Mouse (Mus musculus): ENCODE measurements around the gene Radil.

The Radil gene

DNA sequence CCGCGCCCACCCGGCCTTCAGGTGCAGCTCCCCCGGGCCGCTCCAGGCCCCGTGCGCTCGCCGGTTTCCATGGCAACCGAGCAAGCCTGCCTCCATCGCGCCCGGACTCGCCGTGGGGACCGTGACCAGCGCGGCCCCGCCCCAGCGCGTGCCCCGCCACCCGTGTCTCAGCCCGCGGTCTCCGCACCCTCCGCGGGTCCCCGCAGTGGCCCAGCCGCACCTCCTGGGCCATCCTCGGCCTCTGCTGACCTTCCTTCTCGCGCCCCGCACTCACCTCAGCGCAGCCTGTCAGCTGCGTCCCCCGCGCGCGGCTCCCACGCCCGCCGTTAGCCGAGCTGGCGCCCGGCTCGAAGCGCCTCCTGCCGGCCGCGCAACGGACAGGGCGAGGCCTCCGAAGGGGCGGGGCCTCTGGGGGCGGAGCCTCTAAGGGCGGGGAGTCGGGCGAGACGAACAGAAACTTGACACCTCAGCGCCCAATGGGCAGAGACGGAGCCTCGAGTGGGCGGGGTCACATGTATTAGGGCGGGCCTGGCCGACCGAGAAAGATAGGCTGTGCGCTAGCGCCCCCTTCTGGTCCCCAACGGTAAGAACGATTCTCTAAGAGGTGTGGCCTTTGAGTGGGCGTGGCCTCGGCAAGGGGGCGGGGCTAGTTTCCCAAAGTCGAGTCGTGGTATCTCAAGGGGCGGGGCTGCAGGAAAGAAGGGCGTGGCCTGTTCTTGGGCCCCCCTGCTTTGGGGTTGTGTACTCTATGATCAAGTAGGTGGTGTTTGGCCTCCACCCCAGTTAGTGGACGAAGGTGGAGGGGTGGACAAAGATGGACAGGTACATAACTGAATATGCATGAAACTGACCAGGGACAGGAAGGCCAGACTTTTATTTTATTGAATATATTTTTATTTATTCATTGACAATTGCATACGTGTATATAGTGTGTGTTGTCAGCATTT lies at the start of gene Radil:
Radil (minus strand) TSS at position 393 of the 947 bp plus-strand sequence.
- peak; percentile 98 for DNase-seq (ENCODE audit: low spot score in 2 of 2)

- no peak for DNase-seq (ENCODE audit: low spot score in 2 of 2)
Measured at GRCm38 (mm10) chr5:142597648-142598390, 46.9 kb upstream of the Radil start.

DNA sequence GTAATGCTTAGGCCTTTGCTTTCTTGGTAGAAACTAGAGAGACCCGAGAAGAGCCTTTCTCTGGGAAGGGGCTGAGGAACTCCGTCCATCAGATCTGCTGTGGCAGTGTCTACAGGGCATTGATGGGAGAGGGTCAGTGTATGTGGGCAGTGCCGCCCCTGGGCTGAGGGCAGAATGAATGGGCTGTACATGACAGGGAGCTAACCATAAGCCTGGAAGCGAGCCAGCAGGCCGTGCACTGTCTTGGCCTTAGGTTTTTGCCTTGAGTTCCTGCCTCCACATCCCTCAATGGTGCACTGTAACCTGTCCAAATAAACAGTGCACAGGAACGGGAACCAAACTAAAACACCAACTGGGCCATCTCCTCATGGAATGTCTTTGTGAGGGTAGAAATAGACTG lies 45.8 kb upstream of the Radil start:
- DNase-seq (ENCODE audit: low spot score in 2 of 2), result no peak

DNA sequence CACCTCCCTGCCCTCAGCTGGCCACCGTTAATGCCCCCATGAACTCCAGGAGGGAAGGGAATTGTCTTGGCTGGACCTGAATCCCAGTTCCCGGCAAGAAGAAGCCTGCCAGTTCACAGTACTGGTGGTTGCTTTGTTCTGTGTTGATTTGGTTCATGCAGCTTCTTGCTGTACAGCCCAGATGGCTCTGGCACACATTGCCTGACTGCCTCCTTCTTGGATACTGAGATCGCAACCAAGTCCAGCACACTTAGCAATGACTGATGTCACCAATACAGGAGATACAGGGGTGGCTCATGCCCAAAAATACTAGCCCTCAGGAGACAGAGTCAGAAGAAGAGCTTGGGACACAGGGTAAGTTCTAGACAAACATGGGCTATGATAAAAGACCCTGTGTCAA lies 44.8 kb upstream of the Radil start:
- DNase-seq (ENCODE audit: low spot score in 2 of 2), result no peak

DNA sequence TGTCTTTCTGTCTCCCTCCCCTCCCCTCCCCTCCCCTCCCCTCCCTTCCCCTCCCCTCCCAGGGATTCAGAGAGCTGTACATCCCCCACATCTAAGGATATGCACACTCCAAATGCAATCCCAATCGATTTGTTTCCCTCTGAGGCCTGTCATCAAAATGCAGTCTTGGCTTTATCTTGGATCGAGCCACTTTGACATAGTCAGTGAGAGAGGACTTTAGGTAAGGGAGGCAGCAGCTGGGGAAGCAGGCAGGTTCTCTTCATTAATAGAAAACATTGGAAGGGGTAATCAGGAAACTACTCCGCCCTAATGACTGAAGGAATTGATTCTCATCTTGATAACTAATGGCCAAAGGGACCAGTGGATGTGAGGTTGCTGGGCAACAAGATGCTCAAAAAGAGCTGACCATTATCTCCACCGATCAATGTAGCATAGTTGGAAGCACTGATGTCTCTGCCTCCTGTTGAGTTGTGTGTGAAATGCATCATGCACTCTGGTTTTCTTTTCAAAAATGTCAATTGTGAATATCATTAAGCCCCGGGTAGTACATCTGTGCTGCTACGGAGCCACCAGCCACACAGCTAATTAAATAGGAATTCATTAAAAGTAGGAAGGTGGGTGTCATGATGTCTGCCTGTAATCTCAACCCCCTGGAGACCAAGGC lies 40.2 kb upstream of the Radil start:
- no peak for DNase-seq (ENCODE audit: low spot score in 2 of 2)

DNA sequence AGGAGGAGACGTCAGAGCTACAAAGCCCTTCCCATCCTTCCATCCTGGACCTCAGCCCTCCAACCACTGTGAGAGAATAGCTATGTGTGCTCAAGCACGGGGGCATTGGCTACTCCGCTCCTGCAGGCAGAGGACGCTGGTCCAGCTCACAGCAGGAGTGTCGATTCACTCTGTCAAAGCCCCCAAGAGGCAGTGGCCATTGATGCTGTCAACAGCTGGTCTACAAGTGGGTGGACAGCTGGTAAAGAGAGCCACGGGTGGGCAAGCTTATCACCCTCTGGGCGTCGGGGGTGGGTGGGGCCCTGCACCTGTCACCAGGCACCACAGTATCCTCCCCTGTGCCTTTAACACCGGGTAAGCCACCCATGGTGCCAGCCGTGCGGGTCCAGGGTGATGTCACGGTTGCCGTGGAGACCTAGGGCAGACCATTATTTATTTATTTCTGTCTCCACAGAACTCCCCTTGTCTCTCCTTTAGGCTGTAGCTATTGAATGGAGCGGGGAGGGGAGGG lies 32.8 kb upstream of the Radil start:
- DNase-seq (ENCODE audit: low spot score in 2 of 2), result peak in 1 of 2 experiments; percentile 43

- peak; percentile 59 to 62 for DNase-seq (ENCODE audit: low spot score in 2 of 2)
Measured at GRCm38 (mm10) chr5:142581517-142581916, 30.6 kb upstream of the Radil start.

DNA sequence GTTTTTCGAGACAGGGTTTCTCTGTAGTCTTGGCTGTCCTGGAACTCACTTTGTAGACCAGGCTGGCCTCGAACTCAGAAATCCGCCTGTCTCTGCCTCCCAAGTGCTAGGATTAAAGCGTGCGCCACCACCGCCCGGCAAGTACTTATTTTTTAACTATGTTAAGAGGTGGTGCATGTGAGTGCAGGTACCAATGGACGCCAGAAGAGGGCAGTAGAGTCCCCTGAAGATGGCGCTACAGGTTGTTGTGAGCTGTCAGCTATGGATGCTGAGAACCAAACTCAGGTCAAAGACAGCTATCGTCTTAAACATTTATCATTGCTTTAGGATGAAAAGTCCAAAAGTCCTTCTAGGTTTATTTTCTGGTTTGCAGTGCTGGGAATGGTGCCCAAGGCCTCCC lies 27.3 kb upstream of the Radil start:
- DNase-seq (ENCODE audit: low spot score in 2 of 2), result no peak

- DNase-seq (ENCODE audit: low spot score in 2 of 2), result no peak
Measured at GRCm38 (mm10) chr5:142576832-142577231, 25.9 kb upstream of the Radil start.

GRCm38 (mm10) chr5:142574323-142575057 lies 23.6 kb upstream of the Radil start:
- DNase-seq (ENCODE audit: low spot score in 2 of 2), result no peak

GRCm38 (mm10) chr5:142564606-142565005 lies 13.7 kb upstream of the Radil start:
- DNase-seq (ENCODE audit: low spot score in 2 of 2), result no peak

GRCm38 (mm10) chr5:142560261-142560660 lies 9.4 kb upstream of the Radil start:
- no peak for DNase-seq (ENCODE audit: low spot score in 2 of 2)

DNA sequence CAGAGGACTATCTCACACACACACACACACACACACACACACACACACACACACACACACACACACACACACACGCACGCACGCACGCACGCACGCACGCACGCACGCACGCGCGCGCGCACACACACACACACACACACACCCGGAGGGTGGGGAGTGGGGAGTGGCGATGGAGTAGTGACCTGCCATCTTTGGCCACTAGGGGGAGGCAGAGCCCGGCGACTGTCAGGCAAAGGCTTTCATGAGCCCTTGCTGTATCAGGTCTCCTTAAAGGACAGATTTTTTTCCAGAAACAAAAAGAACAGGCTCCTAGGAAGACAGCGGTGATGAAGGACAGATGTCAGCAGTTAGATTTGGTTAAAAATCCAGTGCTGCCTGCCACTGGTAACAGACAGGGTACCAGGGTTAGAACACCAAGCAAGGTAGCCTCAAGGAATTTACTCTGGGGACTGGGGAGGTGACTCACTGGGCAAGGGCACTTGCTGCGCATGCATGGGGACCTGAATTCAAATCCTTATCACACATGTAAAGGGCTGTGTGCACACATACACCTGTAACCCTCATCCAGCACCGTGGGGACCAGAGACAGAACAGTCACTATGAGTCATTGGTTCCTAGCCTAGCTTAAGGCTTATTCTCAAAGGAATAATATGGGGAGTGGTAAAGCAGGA lies 6.6 kb upstream of the Radil start:
- DNase-seq (ENCODE audit: low spot score in 2 of 2), result peak; percentile 81 to 86

GRCm38 (mm10) chr5:142556721-142557120 lies 5.8 kb upstream of the Radil start:
- DNase-seq (ENCODE audit: low spot score in 2 of 2), result no peak

- DNase-seq (ENCODE audit: low spot score in 2 of 2), result no peak
Measured at GRCm38 (mm10) chr5:142555866-142556265, 5.0 kb upstream of the Radil start.

DNA sequence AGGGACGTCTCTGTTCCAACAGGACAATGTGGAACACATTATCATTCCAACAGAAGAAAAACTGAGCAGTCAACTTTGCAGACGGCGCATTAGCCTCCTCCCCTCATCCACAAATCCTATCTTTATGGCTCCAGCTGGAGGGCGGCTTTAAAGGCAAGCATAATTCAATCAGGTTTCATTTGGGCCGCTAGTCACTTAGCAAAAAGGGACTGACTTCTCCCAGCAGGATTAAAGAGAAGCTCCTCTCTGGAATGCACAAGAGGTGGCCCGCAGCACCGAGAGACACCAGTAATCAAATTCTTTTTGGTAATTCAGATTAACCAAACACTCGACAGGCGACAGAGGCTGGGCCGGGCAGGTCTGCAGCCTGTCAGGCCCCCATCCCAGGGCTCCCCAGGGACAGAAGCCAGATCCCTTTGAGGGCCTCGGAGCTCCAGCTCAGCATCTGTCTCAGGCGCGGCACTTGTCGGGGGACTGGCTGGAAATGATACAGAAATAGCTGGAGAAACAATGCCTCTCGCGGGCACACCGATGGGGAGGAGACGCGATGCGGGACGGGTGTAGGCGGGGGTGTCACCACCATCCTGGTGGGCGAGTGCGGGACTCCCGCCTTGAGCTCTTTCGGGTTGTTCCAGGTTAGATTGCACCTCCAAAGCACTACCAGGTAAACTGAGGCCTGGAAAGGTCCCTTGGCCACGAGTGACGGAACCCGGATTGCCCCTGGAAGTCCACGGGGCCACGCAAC lies 765 bp downstream of the Radil start:
- peak; percentile 28 to 43 for DNase-seq (ENCODE audit: low spot score in 2 of 2)

- DNase-seq (ENCODE audit: low spot score in 2 of 2), result no peak
Measured at GRCm38 (mm10) chr5:142549441-142549840, 1.5 kb downstream of the Radil start.

DNA sequence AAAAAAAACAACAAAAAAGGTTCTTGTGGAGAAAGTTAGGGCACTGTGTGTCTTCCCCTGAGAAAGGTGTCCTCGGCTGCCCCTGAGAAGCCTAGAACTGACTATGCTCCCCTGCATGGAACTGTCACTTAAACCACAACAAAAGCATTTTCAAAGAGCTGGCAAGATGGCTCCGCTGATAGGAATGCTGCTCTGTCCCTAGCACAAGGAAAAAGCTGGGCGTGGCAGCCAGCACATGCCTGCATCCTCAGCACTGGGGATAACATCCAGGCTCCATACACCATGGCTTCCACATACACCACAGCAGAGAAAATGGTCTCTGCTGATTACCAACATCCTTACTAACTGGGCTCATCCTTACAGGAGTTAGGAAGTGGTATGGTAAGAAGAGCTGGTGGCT lies 3.8 kb downstream of the Radil start:
- DNase-seq (ENCODE audit: low spot score in 2 of 2), result no peak

DNA sequence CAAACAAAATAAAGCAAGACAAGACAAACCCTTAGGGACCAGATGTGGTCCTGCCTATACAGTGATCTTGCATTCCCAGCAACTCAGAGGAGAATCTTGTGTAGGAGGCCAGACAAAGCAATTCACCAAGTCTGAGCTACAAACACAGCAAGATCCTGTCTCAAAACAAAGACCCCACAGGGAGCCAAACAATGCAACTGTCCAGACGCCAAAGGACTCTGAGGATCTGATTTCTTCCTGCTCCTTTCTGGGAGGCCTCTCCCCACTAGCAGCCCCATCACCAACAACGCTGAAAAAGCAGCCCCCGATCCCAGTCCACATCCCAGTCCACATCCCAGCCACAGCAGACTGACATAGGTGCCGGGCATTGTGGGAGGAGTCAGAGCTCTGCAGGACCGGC lies 4.6 kb downstream of the Radil start:
- no peak for DNase-seq (ENCODE audit: low spot score in 2 of 2)

Measured in frontal cortex, postnatal 25 days (tissue).